Mouse (Mus musculus): ENCODE data around the gene Aak1. TPM values are rescaled to one million over a fixed set of nuclear protein-coding genes. Genes with fewer than 3 reads are reported as not detected.

Gene Aak1
- total and polyA plus RNA-seq, 3 experiments: 2.8 to 21.0 (median 7.1) TPM

GRCm38 (mm10) chr6:86939797-86940196 is 90.5 kb downstream of the Aak1 start:
- in situ Hi-C loops (cut with MboI; ENCODE audit: low pct_ligation_motif_present, low pct_unique_long_range_greater_than_20kb, low sequenced_read_pairs): no loop called here
- TF ChIP-seq POLR2A (IDR thresholded peaks at IDR 0.05; ENCODE audit: low read depth, low read length) (no peak), ZNF384 (IDR thresholded peaks at IDR 0.05; ENCODE audit: low read depth, low read length) (no peak), JUND (conservative IDR thresholded peaks at IDR 0.05; ENCODE audit: low read depth, low read length) (no peak), UBTF (IDR thresholded peaks at IDR 0.05; ENCODE audit: low read depth, low read length) (no peak), MAX (IDR thresholded peaks at IDR 0.05; ENCODE audit: low read length) (no peak), ZC3H11A (IDR thresholded peaks at IDR 0.05; ENCODE audit: low read depth, low read length) (no peak), MAFK (IDR thresholded peaks at IDR 0.05; ENCODE audit: insufficient replicate concordance, low read length) (no peak), POLR2AphosphoS2 (IDR thresholded peaks at IDR 0.05; ENCODE audit: low read depth, low read length) (no peak), ETS1 (conservative IDR thresholded peaks at IDR 0.05; ENCODE audit: low read depth, low read length) (no peak), MXI1 (IDR thresholded peaks at IDR 0.05; ENCODE audit: low read depth, low read length) (no peak), CHD1 (IDR thresholded peaks at IDR 0.05; ENCODE audit: low read depth, low read length) (no peak), E2F4 (IDR thresholded peaks at IDR 0.05; ENCODE audit: insufficient replicate concordance, low read depth, low read length) (no peak), CTCF (conservative IDR thresholded peaks at IDR 0.05 in 1 of 2, IDR thresholded peaks at IDR 0.05 in 1 of 2; ENCODE audit: low read depth in 2 of 2, low read length in 2 of 2) (no peak), ZMIZ1 (IDR thresholded peaks at IDR 0.05; ENCODE audit: low read depth, low read length) (no peak), TCF12 (IDR thresholded peaks at IDR 0.05; ENCODE audit: low read depth, low read length) (no peak), RCOR1 (conservative IDR thresholded peaks at IDR 0.05; ENCODE audit: low read depth, low read length) (no peak), NELFE (IDR thresholded peaks at IDR 0.05; ENCODE audit: low read depth, low read length) (no peak), KAT2A (IDR thresholded peaks at IDR 0.05; ENCODE audit: insufficient replicate concordance, low read length) (no peak)
- H3K27me3 ChIP-seq (replicated peaks): no peaks in the 10 kb centered on the region
- H3K9me3 ChIP-seq (replicated peaks; ENCODE audit: low read length): no peaks in the 10 kb centered on the region
- no peak overlapping the region for H3K9ac ChIP-seq (ENCODE audit: insufficient read depth, low read depth)
- no peak overlapping the region for H3K27ac ChIP-seq (ENCODE audit: insufficient read depth, low read depth)
- peaks cover 25 to 69% of the 10 kb centered on the region in 2 experiments for H3K36me3 ChIP-seq (replicated peaks in 1 of 2; ENCODE audit: control insufficient read depth in 1 of 2, insufficient read depth in 1 of 2, low read length in 1 of 2)
- H3K79me2 ChIP-seq (replicated peaks; ENCODE audit: control insufficient read depth, extremely low read depth, insufficient read depth, poor library complexity, severe bottlenecking): no peaks in the 10 kb centered on the region
- dilution Hi-C loops (cut with MboI; ENCODE audit: extremely low pct_ligation_motif_present, extremely low pct_unique_long_range_greater_than_20kb, low sequenced_read_pairs): no loop called here
- H3K4me1 ChIP-seq (ENCODE audit: control insufficient read depth in 1 of 2, insufficient read depth in 2 of 2): no peaks in the 10 kb centered on the region
- H3K4me3 ChIP-seq (replicated peaks in 1 of 3; ENCODE audit: low read depth in 2 of 3, low read length in 2 of 3, poor library complexity in 1 of 3): no peak overlapping the region
- H3K4me2 ChIP-seq (ENCODE audit: insufficient read depth, low read depth, poor library complexity, severe bottlenecking): no peak overlapping the region
- no peak for DNase-seq (ENCODE audit: extremely low read depth)

- no peaks in the 10 kb centered on the region for H3K27me3 ChIP-seq (replicated peaks)
- TF ChIP-seq NELFE (IDR thresholded peaks at IDR 0.05; ENCODE audit: low read depth, low read length) (no peak), IRF4 (IDR thresholded peaks at IDR 0.05; ENCODE audit: low read depth, low read length) (no peak), POLR2AphosphoS2 (IDR thresholded peaks at IDR 0.05; ENCODE audit: low read depth, low read length) (no peak), ETS1 (conservative IDR thresholded peaks at IDR 0.05; ENCODE audit: low read depth, low read length) (no peak), ZMIZ1 (IDR thresholded peaks at IDR 0.05; ENCODE audit: low read depth, low read length) (no peak), JUN (IDR thresholded peaks at IDR 0.05; ENCODE audit: insufficient read depth, low read depth, low read length) (no peak), TCF12 (IDR thresholded peaks at IDR 0.05; ENCODE audit: low read depth, low read length) (no peak), ZC3H11A (IDR thresholded peaks at IDR 0.05; ENCODE audit: low read depth, low read length) (no peak), MAX (IDR thresholded peaks at IDR 0.05; ENCODE audit: low read length) (no peak), NRF1 (IDR thresholded peaks at IDR 0.05; ENCODE audit: low read depth, low read length) (no peak), KAT2A (IDR thresholded peaks at IDR 0.05; ENCODE audit: insufficient replicate concordance, low read length) (no peak), CHD1 (IDR thresholded peaks at IDR 0.05; ENCODE audit: low read depth, low read length) (no peak), UBTF (IDR thresholded peaks at IDR 0.05; ENCODE audit: low read depth, low read length) (no peak)
- no peaks in the 10 kb centered on the region for H3K4me1 ChIP-seq (ENCODE audit: control insufficient read depth in 1 of 2, insufficient read depth in 2 of 2)
- H3K27ac ChIP-seq (ENCODE audit: insufficient read depth, low read depth): no peak overlapping the region
- H3K9ac ChIP-seq (ENCODE audit: insufficient read depth, low read depth): no peak overlapping the region
- in situ Hi-C loops (cut with MboI; ENCODE audit: low pct_ligation_motif_present, low pct_unique_long_range_greater_than_20kb, low sequenced_read_pairs): no loop called here
- dilution Hi-C loops (cut with MboI; ENCODE audit: extremely low pct_ligation_motif_present, extremely low pct_unique_long_range_greater_than_20kb, low sequenced_read_pairs): no loop called here
- no peaks in the 10 kb centered on the region for H3K9me3 ChIP-seq (replicated peaks; ENCODE audit: low read length)
- H3K79me2 ChIP-seq (replicated peaks; ENCODE audit: control insufficient read depth, extremely low read depth, insufficient read depth, poor library complexity, severe bottlenecking): no peaks in the 10 kb centered on the region
- no peak for DNase-seq (ENCODE audit: extremely low read depth)
- H3K36me3 ChIP-seq (replicated peaks in 1 of 2; ENCODE audit: control insufficient read depth in 1 of 2, insufficient read depth in 1 of 2, low read length in 1 of 2): peaks cover 19 to 67% of the 10 kb centered on the region in 2 experiments
- no peak overlapping the region for H3K4me3 ChIP-seq (replicated peaks in 1 of 3; ENCODE audit: low read depth in 2 of 3, low read length in 2 of 3, poor library complexity in 1 of 3)
- H3K4me2 ChIP-seq (ENCODE audit: insufficient read depth, low read depth, poor library complexity, severe bottlenecking): no peak overlapping the region
These were observed 91.6 kb downstream of the Aak1 start for GRCm38 (mm10) chr6:86940966-86941365.
